Mouse (Mus musculus) midbrain, embryonic 16.5 days (tissue): ENCODE results near the gene Glt8d1. TPM values are rescaled to one million over a fixed set of nuclear protein-coding genes. Genes with fewer than 3 reads are reported as not detected.

ENCODE experiments used
- ATAC-seq: fragments of 200-750 bp; cut with Nextera tagmentation; 2 replicates; pipeline ENCODE4 v1.8.0; 2017; ENCODE audit warnings: moderate TSS enrichment
- H3K27ac ChIP-seq: fragments of 300-500 bp; sonication (generic); 2 replicates; pipeline ENCODE4 v1.5.1; 2014; ENCODE audit warnings: mild to moderate bottlenecking, low read length, mixed read lengths
- H3K27me3 ChIP-seq: fragments of 300-500 bp; sonication (generic); 2 replicates; pipeline ENCODE4 v1.6.1; 2014; ENCODE audit warnings: low read depth, low read length, mixed read lengths; ENCODE audit not compliant: control insufficient read depth, insufficient read depth
- H3K36me3 ChIP-seq: fragments of 300-500 bp; sonication (generic); 2 replicates; pipeline ENCODE4 v1.6.1; 2014; ENCODE audit warnings: mild to moderate bottlenecking, low read length, moderate library complexity, mixed read lengths; ENCODE audit not compliant: control insufficient read depth, insufficient read depth
- H3K4me1 ChIP-seq: fragments of 300-500 bp; sonication (generic); 2 replicates; pipeline ENCODE4 v1.6.1; 2014; ENCODE audit warnings: mild to moderate bottlenecking, low read length, mixed read lengths; ENCODE audit not compliant: control insufficient read depth, insufficient read depth
- H3K4me2 ChIP-seq: fragments of 300-500 bp; sonication (generic); 2 replicates; pipeline ENCODE4 v1.6.1; 2014; ENCODE audit warnings: mild to moderate bottlenecking, low read length, mixed read lengths
- H3K4me3 ChIP-seq: fragments of 300-500 bp; sonication (generic); 2 replicates; pipeline ENCODE4 v1.5.1; 2014; ENCODE audit warnings: low read depth, mild to moderate bottlenecking, low read length, moderate library complexity, mixed read lengths
- H3K9ac ChIP-seq: fragments of 300-500 bp; sonication (generic); 2 replicates; pipeline ENCODE4 v1.6.1; 2014; ENCODE audit warnings: low read depth, low read length, mixed read lengths
- H3K9me3 ChIP-seq: fragments of 300-500 bp; sonication (generic); replicated peaks from 2 replicates; pipeline ENCODE4 v1.6.1; 2014; ENCODE audit warnings: mild to moderate bottlenecking, low read length, mixed read lengths; ENCODE audit not compliant: control insufficient read depth, poor library complexity, severe bottlenecking
- WGBS: fragments of 180-500 bp; shearing (Covaris S2); extraction: QIAGEN DNeasy Blood & Tissue Kit; methylation state at CpG from one replicate; pipeline ENCODE4 v1.1.7; 2014; 5-methylcytosine and 5-hydroxymethylcytosine counted together
- polyA plus RNA-seq: library from polyadenylated mRNA; unstranded; fragments of >200 nt; fragmentation: Nextera tagmentation; extraction: Ambion mirVana; gene quantifications from 2 replicates; pipeline ENCODE4 v1.2.1, GENCODE M21; 2015

Glt8d1 gene
- polyA plus RNA-seq, 1 experiment from 2014 or later: 63.9 TPM

- 95% methylated on average over 2 of the region's 2 CpGs for WGBS
- Histone ChIP-seq H3K4me3 (no peak overlapping the region), H3K4me1 (peaks cover 18% of the 10 kb centered on the region), H3K9me3 (no peaks in the 10 kb centered on the region), H3K4me2 (no peak overlapping the region), H3K9ac (no peak overlapping the region), H3K36me3 (peaks cover 10% of the 10 kb centered on the region; the same call in 1 of the 2 replicates), H3K27ac (no peak overlapping the region), H3K27me3 (no peaks in the 10 kb centered on the region)
- no peak for ATAC-seq
Observed at GRCm38 (mm10) chr14:31004527-31004926, 3.3 kb downstream of the Glt8d1 start.

GRCm38 (mm10) chr14:31006779-31007178 lies 5.6 kb downstream of the Glt8d1 start:
- Histone ChIP-seq H3K4me2 (no peak overlapping the region), H3K9ac (no peak overlapping the region), H3K4me1 (peaks cover 10% of the 10 kb centered on the region), H3K4me3 (no peak overlapping the region), H3K36me3 (peaks cover 24% of the 10 kb centered on the region), H3K27me3 (no peaks in the 10 kb centered on the region), H3K9me3 (no peaks in the 10 kb centered on the region), H3K27ac (no peak overlapping the region)
- WGBS: 88% methylated on average over 5 of the region's 5 CpGs
- ATAC-seq: no peak

- Histone ChIP-seq H3K4me3 (no peak overlapping the region), H3K27ac (no peak overlapping the region), H3K36me3 (peaks cover 46% of the 10 kb centered on the region), H3K9ac (no peak overlapping the region), H3K9me3 (no peaks in the 10 kb centered on the region), H3K4me2 (no peak overlapping the region), H3K4me1 (no peaks in the 10 kb centered on the region), H3K27me3 (no peaks in the 10 kb centered on the region)
- 93% methylated on average over 3 of the region's 3 CpGs for WGBS
- no peak for ATAC-seq
Observed at GRCm38 (mm10) chr14:31011588-31011987, 10.4 kb downstream of the Glt8d1 start.

- WGBS: 99% methylated on average over 2 of the region's 2 CpGs
Observed at GRCm38 (mm10) chr14:31013928-31014327, 12.7 kb downstream of the Glt8d1 start.

GRCm38 (mm10) chr14:31016063-31016462 lies 14.9 kb downstream of the Glt8d1 start:
- Histone ChIP-seq H3K9ac (no peak overlapping the region), H3K4me3 (no peak overlapping the region), H3K27ac (no peak overlapping the region), H3K4me1 (peaks cover 23% of the 10 kb centered on the region), H3K9me3 (no peaks in the 10 kb centered on the region), H3K27me3 (no peaks in the 10 kb centered on the region), H3K4me2 (no peak overlapping the region), H3K36me3 (peaks cover 25% of the 10 kb centered on the region)
- WGBS: 94% methylated on average over 1 of the region's 1 CpGs
- ATAC-seq: no peak

More at GRCm38 (mm10) chr14:31013928-31014327, 12.7 kb downstream of the Glt8d1 start:
- Histone ChIP-seq H3K4me2 (no peak overlapping the region), H3K4me1 (peaks cover 13% of the 10 kb centered on the region), H3K9me3 (no peaks in the 10 kb centered on the region), H3K36me3 (peaks cover 41% of the 10 kb centered on the region), H3K27ac (no peak overlapping the region), H3K9ac (no peak overlapping the region), H3K27me3 (no peaks in the 10 kb centered on the region), H3K4me3 (no peak overlapping the region)
- no peak for ATAC-seq

GRCm38 (mm10) chr14:31017854-31018253 lies 16.7 kb downstream of the Glt8d1 start:
- no peak overlapping the region for H3K27ac ChIP-seq
- H3K4me3 ChIP-seq: peak overlapping the region; percentile 84
- peaks cover 29% of the 10 kb centered on the region for H3K4me1 ChIP-seq
- peaks cover 20% of the 10 kb centered on the region for H3K36me3 ChIP-seq
- H3K9ac ChIP-seq: peak overlapping the region; percentile 85; the same call in 1 of the 2 replicates
- WGBS: 0% methylated on average over 2 of the region's 2 CpGs
- no peak for ATAC-seq
- peak overlapping the region; percentile 70 for H3K4me2 ChIP-seq
- H3K9me3 ChIP-seq: no peaks in the 10 kb centered on the region
- no peaks in the 10 kb centered on the region for H3K27me3 ChIP-seq

- Histone ChIP-seq H3K36me3 (peaks cover 15% of the 10 kb centered on the region), H3K9ac (peak within 1 kb of the TSS; percentile 85), H3K4me1 (peaks cover 29% of the 10 kb centered on the region), H3K9me3 (no peaks in the 10 kb centered on the region), H3K4me3 (peak within 1 kb of the TSS; percentile 84), H3K27me3 (no peaks in the 10 kb centered on the region), H3K27ac (peak within 1 kb of the TSS; percentile 98), H3K4me2 (peak within 1 kb of the TSS; percentile 70)
- WGBS: under 1% methylated on average over 42 of the region's 53 CpGs
- ATAC-seq: peak; percentile 95
Observed at GRCm38 (mm10) chr14:31018860-31019291, 17.7 kb downstream of the Glt8d1 start, which contains the start of the genes Pbrm1 and Gnl3. Pbrm1 (plus strand) TSS chr14:31019138. Gnl3 (minus strand) TSS chr14:31019152.

GRCm38 (mm10) chr14:31019331-31020205 lies 18.4 kb downstream of the Glt8d1 start:
- Histone ChIP-seq H3K36me3 (peaks cover 15% of the 10 kb centered on the region), H3K9me3 (no peaks in the 10 kb centered on the region), H3K27me3 (no peaks in the 10 kb centered on the region), H3K4me2 (peak overlapping the region; percentile 58), H3K4me3 (peak overlapping the region; percentile 84), H3K9ac (peak overlapping the region; percentile 85), H3K27ac (peak overlapping the region; percentile 98), H3K4me1 (peaks cover 29% of the 10 kb centered on the region)
- ATAC-seq: peak; percentile 92
- 6% methylated on average over 29 of the region's 56 CpGs for WGBS

GRCm38 (mm10) chr14:31022579-31022978 lies 21.4 kb downstream of the Glt8d1 start:
- peaks cover 18% of the 10 kb centered on the region for H3K36me3 ChIP-seq
- H3K27ac ChIP-seq: no peak overlapping the region
- no peak overlapping the region for H3K9ac ChIP-seq
- no peak overlapping the region for H3K4me2 ChIP-seq
- H3K9me3 ChIP-seq: no peaks in the 10 kb centered on the region
- H3K4me3 ChIP-seq: no peak overlapping the region
- H3K27me3 ChIP-seq: no peaks in the 10 kb centered on the region
- no peak for ATAC-seq
- H3K4me1 ChIP-seq: peaks cover 23% of the 10 kb centered on the region
- WGBS: 38% methylated on average over 1 of the region's 1 CpGs
